Mouse (Mus musculus): Measurements from ENCODE around the gene Mff. TPM values are rescaled to one million over a fixed set of nuclear protein-coding genes. Genes with fewer than 3 reads are reported as not detected.

The Mff gene
- polyA plus RNA-seq, 1 experiment from 2014 or later, result 217 TPM

DNA sequence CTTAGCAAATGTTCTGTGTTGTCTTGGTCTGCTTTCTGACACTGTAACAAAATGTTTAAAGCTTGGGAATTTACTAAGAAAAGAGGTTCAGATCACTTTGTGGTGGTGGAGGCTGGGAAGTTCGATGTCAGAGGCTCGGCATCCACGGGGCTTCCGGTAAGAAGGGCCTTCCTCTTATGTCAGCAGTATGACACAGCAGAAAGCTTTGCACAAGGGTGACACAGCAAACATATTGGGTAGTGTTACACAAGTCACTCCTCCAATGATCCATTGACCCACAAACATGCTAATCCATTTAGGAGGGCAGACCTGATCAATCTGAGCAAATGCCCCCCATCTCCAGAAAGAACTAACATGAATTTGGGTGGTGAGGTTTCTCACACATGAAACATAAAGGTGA lies 72.4 kb downstream of the Mff start:
- Histone ChIP-seq H3K9me3 (replicated peaks) (no peaks in the 10 kb centered on the region), H3K27ac (no peak overlapping the region), H3K4me1 (peaks cover 9% of the 10 kb centered on the region), H3K36me3 (no peaks in the 10 kb centered on the region), H3K9ac (no peak overlapping the region), H3K27me3 (no peaks in the 10 kb centered on the region), H3K4me3 (replicated peaks) (no peak overlapping the region), H3K4me2 (no peak overlapping the region)
- WGBS, result 93% methylated on average over 4 of the region's 4 CpGs
- no peak for ATAC-seq (replicated peaks; ENCODE audit: low FRiP score)

DNA sequence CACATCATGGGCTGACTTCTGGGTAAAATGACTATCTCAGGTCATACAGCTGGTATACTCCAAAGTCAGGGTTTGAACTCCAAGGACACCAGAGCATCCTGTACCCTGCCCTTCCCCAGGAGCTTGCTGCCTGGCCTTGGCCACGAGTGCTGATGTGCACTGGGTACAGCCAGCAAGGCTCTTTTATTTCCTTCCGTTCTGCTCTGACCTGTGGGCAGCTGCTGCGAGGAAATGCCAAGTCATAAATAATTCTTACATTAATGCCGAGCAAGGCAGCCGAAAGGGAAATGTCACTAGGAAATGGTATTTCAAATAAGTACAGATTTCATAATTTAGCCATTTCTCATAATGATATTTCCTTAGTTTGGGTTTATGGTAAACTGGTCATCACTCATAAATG lies 73.6 kb downstream of the Mff start:
- Histone ChIP-seq H3K9ac (no peak overlapping the region), H3K36me3 (no peaks in the 10 kb centered on the region), H3K27ac (no peak overlapping the region), H3K9me3 (replicated peaks) (no peaks in the 10 kb centered on the region), H3K4me2 (no peak overlapping the region), H3K4me3 (replicated peaks) (no peak overlapping the region), H3K4me1 (peaks cover 9% of the 10 kb centered on the region), H3K27me3 (no peaks in the 10 kb centered on the region)
- WGBS, result 33% methylated on average over 5 of the region's 5 CpGs
- ATAC-seq (replicated peaks; ENCODE audit: low FRiP score), result peak; percentile 55; the same call in 1 of the 2 replicates

DNA sequence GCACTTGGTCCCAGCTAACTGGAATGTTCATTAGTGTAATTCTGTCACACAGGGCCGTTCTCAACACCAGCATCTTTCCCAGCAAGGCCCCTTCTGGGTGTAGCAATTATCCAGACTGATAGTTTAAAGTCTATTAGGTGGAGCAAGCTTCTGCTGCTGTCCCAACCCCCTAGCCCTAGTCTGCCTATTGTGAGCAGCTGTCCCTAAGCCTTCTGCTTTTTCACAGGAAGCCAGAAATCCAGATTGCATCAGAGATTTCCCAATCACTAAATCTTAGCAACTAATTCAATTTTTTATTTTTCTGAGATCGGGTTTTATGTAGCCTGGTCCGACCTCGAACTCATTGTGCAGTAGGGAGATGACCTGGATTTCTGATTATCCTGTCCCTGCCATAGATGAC lies 74.2 kb downstream of the Mff start:
- H3K4me2 ChIP-seq, result no peak overlapping the region
- H3K27ac ChIP-seq, result no peak overlapping the region
- 70% methylated on average over 4 of the region's 4 CpGs for WGBS
- peaks cover 9% of the 10 kb centered on the region for H3K4me1 ChIP-seq
- no peak overlapping the region for H3K9ac ChIP-seq
- H3K9me3 ChIP-seq (replicated peaks), result no peaks in the 10 kb centered on the region
- H3K36me3 ChIP-seq, result no peaks in the 10 kb centered on the region
- H3K4me3 ChIP-seq (replicated peaks), result no peak overlapping the region
- no peaks in the 10 kb centered on the region for H3K27me3 ChIP-seq
- ATAC-seq (replicated peaks; ENCODE audit: low FRiP score), result no peak

DNA sequence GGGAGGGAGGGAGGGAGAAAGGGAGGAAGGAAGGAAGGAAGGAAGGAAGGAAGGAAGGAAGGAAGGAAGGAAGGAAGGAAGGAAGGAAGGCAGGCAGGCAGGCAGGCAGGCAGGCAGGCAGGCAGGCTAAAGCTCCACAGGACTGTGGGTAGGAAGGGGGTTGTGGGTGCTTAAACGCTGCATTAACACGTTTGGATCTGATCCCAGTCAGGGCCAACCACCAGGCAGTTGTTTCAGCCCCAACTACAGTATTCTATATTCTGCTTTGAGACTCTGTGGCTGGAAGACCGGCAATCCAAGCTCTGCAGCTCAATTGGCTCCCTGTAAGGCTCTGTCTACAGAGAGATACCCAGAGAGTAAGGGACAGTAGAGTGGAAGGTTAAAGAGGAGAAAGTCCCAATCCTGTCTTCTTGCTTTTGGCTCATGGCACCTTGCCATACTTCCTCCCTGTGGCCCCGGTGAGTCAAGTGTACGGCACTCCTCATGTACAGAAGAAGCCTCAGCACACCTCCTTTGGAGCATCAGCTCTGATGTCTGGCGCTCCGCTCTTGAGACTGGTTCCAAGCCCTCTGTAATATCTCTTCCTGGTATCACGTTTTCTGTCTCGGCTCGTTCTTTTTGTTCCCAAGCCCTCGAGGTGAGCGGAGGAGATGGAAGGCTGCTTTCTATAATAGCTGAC lies 76.6 kb downstream of the Mff start:
- no peaks in the 10 kb centered on the region for H3K9me3 ChIP-seq (replicated peaks)
- H3K9ac ChIP-seq, result no peak overlapping the region
- H3K4me2 ChIP-seq, result no peak overlapping the region
- H3K27ac ChIP-seq, result no peak overlapping the region
- H3K4me3 ChIP-seq (replicated peaks), result no peak overlapping the region
- no peaks in the 10 kb centered on the region for H3K36me3 ChIP-seq
- 0 out of 2 replicates have a peak, but pooled peaks cover under 1% of the 10 kb centered on the region for H3K4me1 ChIP-seq
- no peaks in the 10 kb centered on the region for H3K27me3 ChIP-seq
- no peak for ATAC-seq (replicated peaks; ENCODE audit: low FRiP score)
- 83% methylated on average over 12 of the region's 12 CpGs for WGBS

Other genes with a start within 250 kb of the Mff start
- 3.4 and 3.8 TPM in 2 replicates for gene Col4a4, start 138.0 kb upstream of the Mff start, polyA plus RNA-seq (2015; fragmentation: Nextera tagmentation; extraction: Ambion mirVana)
- 2.6 and 2.8 TPM in 2 replicates for gene Col4a3, start 138.0 kb upstream of the Mff start, polyA plus RNA-seq (2015; fragmentation: Nextera tagmentation; extraction: Ambion mirVana)
- gene Tm4sf20, start 43.6 kb downstream of the Mff start, polyA plus RNA-seq (2015; fragmentation: Nextera tagmentation; extraction: Ambion mirVana), result 1.7 and 2.7 TPM in 2 replicates
- gene Gm47791, start 46.4 kb downstream of the Mff start, polyA plus RNA-seq (2015; fragmentation: Nextera tagmentation; extraction: Ambion mirVana), result not detected in 2 replicates
- 29.7 and 33.0 TPM in 2 replicates for gene Agfg1, start 114.6 kb downstream of the Mff start, polyA plus RNA-seq (2015; fragmentation: Nextera tagmentation; extraction: Ambion mirVana)
- gene A030005L19Rik, start 188.4 kb downstream of the Mff start, polyA plus RNA-seq (2015; fragmentation: Nextera tagmentation; extraction: Ambion mirVana), result 0.26 and 0.28 TPM in 2 replicates
- not detected in 2 replicates for gene A030014E15Rik, start 200.0 kb downstream of the Mff start, polyA plus RNA-seq (2015; fragmentation: Nextera tagmentation; extraction: Ambion mirVana)
- not detected in 2 replicates for gene Gm6217, start 206.5 kb downstream of the Mff start, polyA plus RNA-seq (2015; fragmentation: Nextera tagmentation; extraction: Ambion mirVana)
- not detected in 2 replicates for gene A030003K21Rik, start 218.5 kb downstream of the Mff start, polyA plus RNA-seq (2015; fragmentation: Nextera tagmentation; extraction: Ambion mirVana)
- gene Gm7544, start 231.1 kb downstream of the Mff start, polyA plus RNA-seq (2015; fragmentation: Nextera tagmentation; extraction: Ambion mirVana), result not detected in 2 replicates
- not detected in 2 replicates for gene Gm47955, start 235.4 kb downstream of the Mff start, polyA plus RNA-seq (2015; fragmentation: Nextera tagmentation; extraction: Ambion mirVana)